Mouse (Mus musculus) spleen, adult 2 months (tissue): ENCODE data around the gene Ss18l1.

Experiments used
- CTCF ChIP-seq: fragments of 200-500 bp; IDR thresholded peaks from 2 replicates; pipeline ENCODE4 v1.5.1; 2011; ENCODE audit warnings: mild to moderate bottlenecking, inconsistent platforms; ENCODE audit not compliant: insufficient read depth, insufficient read length, insufficient replicate concordance; ENCODE audit errors: extremely low read depth
- POLR2A ChIP-seq: fragments of 200-500 bp; IDR thresholded peaks from 2 replicates; pipeline ENCODE4 v1.6.1; 2011; ENCODE audit warnings: low read depth, low read length, inconsistent platforms

DNA sequence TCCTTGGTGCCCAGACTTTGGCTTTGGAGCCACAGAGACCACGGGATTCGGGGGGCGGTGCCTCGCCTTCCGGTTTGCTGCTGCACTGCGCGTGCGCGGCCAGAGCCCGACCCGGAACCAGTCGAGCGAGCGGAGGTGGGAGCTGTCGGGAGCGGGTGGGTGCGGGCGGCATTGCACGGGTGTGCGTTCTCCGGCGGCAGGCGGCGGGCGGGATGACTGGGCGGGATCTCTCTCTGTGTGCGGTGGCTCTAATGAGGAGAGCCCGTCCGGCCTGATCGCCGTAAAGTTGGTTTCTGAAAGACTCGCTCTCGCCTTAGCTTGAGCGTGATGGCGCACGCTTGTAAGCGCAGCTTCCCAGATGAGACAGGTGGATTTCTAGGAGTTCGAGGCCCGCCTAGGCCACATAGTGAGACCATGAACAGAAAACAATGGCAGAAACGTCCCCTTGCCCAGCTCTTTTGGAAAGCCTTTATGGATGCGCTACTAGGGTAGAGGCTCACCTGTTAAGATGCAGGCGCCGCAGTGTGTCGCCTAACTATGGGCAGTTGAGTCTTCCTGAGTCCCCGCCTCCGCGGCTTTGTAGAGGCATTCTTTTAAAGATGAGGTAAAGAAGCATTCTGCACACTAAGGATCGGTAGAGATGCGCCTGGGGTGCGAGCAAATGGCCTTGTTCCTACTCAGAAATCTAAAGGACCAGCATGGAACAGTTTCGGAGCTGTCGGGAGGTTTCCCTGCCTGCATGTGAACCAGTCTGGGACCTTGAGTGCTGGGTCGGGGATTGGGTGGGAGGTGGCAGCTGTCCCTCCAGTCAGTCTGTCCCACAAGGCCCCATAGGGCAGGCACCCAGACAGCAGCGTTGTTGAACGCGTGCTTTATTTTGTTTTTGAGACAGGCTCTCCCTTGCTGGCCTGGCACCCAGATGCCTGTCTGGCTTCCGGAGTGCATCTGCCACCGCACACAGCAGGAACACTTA lies 28.5 kb downstream of the Ss18l1 start, which contains the start of gene Mtg2:
- TF ChIP-seq CTCF (no peak), POLR2A (peak; percentile 80; the same call in 1 of the 2 replicates)
